Mouse (Mus musculus): ENCODE measurements around the gene Clybl.
A peak's percentile ranks its signal among the peaks of the same experiment; 100 is the strongest.

Gene Clybl

DNA sequence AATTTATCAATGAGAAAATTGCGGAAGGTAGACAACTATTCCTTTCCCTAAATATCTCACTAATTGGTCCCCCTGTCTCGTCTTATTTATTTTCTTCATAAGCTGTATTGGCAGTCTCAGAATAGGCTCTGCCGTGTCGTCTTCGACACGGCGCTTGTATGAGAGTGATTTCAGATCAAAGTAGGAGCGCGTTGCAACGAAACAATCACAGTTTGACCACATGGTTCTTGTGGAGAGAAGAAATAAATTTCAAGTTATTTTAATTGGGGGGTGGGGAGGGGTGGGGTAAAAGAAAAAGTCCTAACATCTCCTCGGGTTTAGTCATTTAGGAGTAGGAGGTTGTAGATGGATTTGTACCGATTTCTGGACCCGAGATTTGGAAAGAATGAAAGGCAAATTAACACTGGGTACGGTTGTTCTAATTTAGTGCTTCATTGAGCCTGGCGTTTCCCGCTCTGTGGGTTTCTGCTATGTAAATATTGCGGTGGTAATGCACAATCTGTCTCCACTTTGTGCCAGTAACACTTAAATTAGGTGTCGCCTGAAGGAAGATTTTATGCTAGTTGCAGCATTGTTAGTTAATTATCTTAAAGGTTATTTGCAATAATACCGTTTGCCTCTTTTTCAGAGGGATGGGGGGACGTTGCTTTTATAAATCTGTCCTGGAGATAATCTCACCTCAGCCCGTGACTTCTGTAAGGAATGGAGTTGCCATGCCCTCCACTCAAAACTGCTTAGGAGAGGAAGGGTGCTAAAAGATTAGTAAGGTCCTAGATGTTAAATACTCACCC lies 203.1 kb downstream of the Clybl start:
- DNase-seq (ENCODE audit: inconsistent ontology term): peak; percentile 51

DNA sequence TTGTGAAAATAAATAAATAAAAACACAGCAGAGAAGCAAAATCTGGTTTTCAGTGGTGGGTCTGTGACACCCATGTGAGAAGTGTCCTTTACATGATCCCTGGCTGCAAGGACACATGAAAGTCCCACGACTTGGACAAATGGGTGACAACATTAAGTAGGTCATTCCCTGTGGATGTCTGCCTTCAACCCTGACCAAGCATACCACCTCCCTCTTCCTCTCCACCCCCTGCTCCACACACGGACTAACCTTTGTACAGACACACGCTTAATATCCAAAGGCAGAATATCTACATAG lies 203.7 kb downstream of the Clybl start:
- DNase-seq (ENCODE audit: inconsistent ontology term): no peak

DNA sequence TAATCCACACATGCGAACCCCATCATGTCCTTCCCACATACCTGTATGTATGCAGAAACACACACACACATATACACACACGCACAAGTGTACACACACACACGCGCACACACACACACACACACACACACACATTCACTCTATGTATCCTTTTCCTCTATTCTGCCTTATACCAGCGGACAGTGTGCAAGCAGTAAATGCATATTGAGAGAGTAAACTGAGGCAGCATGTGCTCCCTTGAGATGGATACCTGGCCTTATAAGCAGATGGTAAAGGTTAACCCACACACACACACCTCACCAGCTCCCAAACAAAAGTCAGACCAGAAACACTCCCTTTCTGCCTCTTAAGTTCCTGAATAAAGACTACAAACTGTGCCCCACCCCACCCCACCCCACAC lies 204.3 kb downstream of the Clybl start:
- no peak for DNase-seq (ENCODE audit: inconsistent ontology term)

DNA sequence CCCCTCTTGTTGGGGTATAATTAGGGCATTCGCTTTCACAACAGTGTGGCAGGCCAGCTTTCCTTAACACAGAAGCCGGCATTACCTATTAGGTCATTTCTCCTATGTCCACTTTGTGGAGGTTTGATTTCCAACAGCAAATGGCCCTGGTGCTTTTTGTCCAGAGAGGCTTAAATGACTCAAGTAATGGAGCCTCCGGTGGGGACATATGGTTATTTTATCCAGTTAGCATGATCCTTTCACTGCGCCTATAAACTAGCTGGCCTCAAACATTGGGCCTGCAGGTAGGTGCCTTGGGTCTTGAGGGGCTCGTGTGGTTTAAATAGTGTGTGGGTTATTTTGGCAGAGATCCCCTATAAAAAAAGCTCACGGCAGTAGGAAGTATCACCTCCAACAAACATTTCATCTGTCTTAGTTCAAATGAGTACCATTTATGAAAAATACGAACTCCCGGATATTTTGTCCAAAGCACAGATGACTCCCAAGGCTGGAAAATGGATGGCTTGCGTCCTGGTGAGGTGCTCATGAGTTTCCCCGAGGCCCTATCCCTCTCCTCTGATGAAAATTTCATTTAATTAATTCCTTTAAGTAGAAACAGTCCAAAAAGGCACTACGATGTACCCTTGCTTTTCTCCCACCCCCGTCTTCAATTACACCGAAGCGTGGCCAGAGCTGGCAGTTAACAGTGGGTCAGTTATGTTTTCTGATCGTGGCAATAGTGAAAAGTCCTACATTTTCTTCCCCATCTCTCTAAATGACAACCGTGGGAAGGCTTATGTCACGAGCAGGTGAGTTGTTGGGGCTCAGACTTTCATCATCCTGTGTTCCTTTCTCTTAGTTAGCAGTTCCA lies 205.0 kb downstream of the Clybl start:
- DNase-seq (ENCODE audit: inconsistent ontology term): no peak

DNA sequence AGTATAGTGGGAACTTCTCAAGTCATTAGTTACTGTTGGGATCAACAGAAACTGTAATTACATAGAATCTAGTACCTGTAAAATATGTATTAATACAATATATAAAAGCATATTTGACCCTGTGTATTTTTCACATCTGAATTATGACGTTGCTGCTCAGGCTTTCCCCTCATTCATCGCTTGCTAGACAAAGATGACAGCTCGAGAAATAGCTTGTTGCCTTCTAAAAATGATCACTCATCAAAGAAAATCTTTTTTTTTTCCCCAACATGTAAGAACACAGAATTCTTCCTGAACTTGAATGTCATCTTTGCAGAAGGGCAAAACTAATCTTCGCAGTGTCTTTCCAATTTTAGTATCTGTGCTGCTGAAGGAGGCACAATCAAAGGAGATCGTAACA lies 206.3 kb downstream of the Clybl start:
- DNase-seq (ENCODE audit: inconsistent ontology term): no peak

DNA sequence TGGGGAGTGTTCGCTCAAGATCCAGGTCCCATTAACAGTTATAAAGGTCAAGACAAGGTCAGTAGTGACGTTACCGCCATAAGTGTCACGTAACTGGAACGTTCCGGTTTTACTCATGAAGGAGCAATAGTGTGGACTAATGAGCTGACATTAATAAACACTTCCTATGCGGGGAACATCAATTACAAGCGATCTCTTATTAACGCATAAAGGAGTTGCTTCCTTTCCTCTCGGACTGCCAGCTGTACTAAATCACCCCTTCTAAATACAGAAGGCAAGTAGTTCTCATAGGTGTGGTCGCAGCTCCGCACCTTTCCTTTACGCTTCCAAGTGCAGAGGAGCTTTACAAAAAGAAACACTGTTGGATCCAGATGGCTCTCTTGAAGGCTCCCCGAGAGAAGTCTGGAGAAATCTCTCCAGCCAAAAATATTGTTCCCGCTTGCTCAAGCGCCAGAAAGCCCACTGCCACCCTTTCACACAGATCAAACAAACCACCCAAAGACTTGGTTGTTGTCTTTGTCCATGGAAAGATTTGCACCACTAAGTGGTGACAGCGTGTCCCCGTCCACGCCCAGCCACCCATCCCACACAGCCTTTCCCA lies 207.0 kb downstream of the Clybl start:
- DNase-seq (ENCODE audit: inconsistent ontology term): no peak

DNA sequence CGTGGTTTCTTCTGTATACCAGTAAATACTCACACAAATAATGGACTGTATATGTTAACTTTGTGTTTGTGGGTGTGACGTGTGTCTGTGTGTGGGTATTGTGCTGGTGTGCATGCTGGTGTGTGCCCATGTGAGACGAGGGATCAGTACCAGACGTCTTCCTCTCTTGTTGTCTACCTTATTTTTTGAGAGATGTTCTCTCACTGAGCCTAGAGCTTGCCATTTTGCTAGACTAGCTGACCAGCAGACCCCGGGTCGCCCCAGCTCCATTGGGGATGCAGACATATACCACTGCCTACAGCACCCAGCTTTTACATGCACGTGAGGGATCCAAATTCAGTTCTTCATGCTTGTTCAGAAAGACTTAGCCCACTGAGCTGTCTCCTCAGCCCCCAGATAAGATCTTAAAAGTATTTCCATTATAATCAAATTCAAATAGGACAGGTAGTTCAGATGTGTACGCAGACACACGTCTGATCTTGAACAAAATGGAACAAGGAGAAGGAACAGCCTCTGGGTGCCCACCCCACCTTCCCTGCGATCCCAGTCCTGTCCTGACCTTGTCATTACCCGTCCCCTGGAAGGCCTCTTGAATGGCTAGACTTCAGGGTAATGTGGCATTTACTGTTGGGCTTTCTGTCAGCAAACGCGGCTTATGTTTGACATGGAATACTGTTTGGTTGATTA lies 208.3 kb downstream of the Clybl start:
- DNase-seq (ENCODE audit: inconsistent ontology term): no peak

DNA sequence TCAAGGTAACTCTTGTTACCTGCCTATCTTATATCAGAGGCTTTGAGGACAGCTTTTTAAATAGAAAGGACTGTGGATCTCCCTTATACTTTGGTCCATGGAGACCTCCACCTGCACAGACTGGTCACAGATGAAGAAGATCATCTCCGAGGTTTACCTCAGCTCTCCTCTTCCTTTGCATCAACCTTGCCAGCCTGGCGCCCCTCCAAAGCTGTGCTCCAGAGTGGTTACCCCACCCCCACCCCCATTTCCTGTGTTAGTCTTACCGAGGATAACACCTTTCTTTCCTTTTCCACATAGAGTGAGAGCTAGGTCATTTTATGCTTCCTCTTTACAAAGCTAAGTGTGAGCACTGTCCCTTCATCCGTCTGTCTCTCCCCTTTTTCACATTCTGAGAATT lies 209.4 kb downstream of the Clybl start:
- DNase-seq (ENCODE audit: inconsistent ontology term): no peak

DNA sequence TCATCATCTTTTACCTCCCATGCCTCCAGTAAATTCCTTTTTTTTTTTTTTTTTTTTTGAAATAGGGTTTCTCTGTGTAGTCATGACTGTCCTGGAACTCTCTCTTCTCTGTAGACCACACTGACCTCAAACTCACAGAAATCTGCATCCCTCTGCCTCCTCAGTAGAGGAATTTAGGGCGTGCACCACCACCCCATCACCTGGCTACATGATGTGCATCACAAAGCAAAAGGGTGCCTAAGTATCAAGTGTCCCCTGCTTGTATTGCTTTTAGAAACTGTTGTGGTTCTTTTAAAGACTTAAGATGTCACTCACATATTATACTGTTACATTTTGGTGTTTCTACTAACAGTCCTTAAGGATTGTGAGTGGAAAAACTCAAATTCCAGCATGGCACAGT lies 211.6 kb downstream of the Clybl start:
- DNase-seq (ENCODE audit: inconsistent ontology term): no peak

DNA sequence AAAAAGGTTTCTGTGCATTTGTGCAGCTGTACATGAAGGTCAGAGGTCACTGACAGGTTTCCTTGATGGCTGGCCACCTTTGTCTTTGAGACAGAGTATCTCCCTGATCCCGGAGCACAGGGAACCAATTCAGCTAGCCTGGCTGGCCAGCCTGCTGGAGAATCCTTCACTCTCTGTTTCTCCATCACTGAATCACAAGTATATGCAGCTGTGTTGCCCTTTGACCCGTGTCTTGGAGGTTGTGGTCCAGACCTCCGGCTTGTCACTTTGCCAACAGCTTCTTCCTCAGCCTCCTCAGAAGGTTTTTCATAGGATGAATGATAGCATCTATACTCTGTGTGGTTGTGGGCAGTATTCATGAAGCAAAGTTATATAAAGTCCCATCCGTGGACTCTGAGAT lies 217.2 kb downstream of the Clybl start:
- DNase-seq (ENCODE audit: inconsistent ontology term): no peak

DNA sequence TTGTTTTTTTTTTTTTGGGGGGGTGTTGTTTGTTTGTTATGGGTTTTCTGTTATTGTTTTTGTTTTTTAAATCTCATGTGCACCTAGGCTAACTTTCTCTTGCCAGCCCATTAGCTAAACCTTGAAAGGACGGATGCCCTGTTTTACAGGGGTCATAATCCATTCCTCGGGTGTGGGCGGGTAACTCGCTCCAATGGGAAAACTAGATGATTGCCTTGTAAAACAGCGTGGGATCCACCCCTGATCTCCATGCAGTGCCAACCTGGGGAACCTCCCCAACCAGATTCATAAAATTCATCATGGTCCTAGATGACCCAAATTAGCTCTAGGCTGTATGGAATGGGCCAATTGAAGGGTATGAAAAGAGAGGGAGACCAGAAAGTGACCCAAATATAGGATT lies 218.4 kb downstream of the Clybl start:
- DNase-seq (ENCODE audit: inconsistent ontology term): no peak

DNA sequence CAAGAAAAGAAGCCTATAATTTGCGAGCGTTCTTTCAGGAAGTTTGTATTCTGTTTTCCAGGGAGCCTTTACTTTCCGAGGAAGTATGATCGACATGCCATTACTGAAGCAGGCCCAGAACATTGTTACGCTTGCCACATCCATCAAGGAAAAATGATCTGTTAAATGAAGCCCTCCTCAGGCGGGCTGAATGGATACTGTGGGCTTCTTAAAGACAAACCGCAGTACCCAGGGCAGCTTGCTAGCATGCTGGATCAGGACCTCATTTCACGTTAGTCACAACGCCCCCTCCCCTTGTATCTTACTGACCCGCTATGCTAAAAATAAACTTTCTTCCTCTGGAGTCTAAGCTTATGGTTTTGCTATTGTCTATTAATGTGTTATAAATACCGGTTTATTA lies 220.4 kb downstream of the Clybl start:
- no peak for DNase-seq (ENCODE audit: inconsistent ontology term)

DNA sequence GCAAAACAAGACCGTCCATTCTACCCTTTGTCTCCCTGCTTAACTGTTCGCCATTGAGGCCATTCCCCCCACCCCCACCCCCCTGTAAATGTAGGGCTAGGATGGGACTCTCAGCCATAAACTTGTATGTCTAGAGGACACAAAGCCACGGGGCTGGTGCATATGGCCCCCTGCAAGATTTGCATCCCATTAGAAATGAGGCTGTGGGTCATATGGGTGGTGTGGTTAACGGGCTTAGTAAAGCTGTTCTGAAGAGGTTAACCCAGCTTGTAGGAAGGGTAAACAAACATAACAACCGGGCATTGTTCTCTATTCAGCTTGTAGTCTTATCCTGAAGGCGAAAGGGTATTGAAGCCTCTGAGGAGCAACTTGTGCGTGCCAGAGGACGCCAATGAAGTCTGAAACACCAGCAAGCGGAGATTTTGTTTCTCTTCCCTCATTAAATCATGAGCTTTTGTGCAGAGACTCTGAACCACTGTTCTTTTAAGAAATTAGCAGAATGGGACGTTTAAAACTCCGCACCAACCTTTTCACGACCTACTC lies 221.3 kb downstream of the Clybl start:
- no peak for DNase-seq (ENCODE audit: inconsistent ontology term)

DNA sequence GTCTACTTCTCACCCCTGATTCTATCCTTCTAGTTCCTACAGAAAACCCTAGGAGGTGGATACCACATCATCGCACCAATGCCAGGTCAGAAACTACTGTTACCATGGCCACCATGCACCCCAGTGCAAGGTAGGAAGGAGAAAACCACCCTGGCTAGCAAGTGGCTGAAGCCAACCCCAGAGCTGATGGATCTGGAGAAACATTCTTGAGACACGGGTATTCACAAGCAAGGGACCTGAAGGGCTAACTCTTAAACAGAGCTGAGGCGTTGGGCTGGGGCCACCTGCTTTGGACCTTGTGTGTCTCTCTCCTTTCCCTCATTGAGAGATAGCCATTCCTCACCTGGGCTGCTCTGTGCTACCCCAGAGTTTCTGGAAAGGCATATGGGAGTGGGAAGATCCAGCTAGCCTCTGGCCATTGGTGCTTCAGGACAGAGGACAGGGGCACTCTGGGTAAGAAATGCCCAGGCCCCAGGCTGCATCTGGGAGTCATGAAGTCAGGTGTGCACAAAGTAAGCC lies 222.0 kb downstream of the Clybl start:
- no peak for DNase-seq (ENCODE audit: inconsistent ontology term)

DNA sequence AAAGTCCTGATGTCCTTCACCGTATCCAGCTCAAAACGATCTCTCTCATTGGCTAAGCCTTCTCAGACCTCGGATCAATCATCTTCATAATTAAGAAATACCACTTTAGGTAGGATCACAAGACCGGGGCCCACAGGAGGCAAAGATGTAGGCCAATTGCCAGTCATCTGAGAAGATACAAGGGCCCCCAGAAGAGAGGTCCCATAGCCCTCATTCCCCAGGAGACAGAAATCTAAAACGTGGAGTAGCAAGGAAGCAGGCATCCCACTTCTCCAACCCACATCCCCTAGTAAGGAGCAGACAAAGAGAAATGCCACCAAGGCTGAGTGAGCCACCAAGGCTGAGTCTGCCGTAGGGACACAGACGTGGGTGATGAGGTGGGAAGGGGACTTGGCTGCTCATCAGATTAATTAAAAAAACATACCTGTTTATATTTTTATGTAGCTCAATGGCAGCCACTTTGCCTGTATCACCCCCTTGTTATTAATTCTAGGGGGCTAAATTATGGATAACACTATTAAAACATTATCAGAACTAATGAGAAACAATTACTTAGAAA lies 223.2 kb downstream of the Clybl start:
- no peak for DNase-seq (ENCODE audit: inconsistent ontology term)

DNA sequence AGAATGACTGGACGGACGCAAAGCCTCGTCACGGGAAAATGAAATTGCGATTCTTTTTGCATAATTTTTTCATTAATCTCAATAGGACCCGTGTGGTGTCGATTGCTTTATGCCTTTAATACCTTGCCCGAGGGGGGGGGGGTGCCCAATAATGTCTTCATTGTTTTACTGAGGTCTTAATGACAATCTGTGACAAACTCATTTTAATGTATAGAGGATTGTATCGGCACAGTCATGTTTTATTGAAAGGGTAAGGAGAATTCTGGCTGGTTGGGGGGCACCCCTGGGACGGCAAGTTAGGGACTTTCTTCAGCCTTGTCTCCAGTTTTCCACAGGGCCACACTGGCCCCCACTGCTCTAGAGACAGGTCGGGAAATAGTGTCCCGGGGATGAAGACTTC lies 223.7 kb downstream of the Clybl start:
- no peak for DNase-seq (ENCODE audit: inconsistent ontology term)

DNA sequence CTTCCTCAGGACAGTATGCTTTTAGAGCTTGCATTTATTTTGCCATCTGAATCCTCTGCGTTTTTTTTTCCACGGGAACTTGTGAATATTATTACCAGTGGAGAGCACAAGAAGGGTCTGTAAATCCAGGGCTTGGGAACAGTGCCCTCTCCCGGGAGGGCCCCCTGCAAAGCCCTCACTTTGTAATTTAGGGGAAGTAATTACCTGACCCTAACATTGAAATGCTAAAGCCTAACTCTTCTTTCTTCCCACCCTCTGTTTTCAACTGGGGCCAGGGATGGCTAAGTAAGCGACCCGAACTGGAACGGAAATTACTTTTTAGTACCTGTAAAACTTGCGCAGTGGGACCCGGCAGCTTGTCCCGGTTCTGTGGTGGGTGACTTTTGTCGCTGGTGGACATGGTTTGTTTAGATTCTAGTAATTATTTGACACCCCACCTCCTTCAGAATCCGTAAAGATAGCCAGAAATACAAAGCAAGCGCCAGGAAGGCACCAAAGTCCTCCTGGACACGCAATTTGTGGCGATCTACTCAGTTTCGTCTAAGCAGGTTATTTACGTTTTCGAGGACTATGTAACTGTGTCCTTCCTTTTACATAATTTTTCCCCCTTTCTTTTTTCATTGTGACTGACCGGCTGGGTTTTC lies 224.5 kb downstream of the Clybl start:
- no peak for DNase-seq (ENCODE audit: inconsistent ontology term)

DNA sequence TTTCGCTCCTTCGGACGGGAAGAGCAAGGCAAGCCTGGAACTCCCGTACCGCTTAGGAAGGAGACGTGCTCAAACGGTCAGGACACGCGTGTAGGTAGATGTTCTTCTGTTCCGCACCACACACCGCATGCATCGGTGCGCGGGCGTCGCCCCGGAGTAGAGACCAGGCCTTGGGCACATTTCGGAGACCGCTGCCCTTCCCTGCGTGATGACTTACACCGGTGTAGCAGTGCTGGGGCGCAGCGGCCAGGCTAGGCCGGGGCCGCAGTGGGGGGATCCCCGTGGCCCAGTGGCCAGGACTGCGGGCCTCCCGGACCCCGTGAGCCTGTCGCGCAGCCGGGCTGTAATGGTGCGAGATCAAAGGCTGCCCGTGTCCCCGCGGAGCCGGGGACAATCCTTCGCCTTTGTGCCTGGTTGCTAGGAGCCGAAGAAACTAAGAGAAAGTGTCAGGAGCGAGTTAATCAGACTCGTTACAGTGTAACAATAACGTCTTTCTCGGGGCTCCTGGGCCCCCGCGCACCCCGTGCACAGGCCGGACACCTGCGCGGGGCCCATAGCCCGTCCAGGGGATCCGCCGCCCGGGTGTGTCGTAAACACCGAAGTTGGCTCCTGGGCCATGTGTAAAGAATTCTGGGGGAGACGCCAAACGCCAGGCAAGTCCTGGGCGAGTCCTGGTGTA lies 225.2 kb downstream of the Clybl start:
- peak; percentile 39 for DNase-seq (ENCODE audit: inconsistent ontology term)

DNA sequence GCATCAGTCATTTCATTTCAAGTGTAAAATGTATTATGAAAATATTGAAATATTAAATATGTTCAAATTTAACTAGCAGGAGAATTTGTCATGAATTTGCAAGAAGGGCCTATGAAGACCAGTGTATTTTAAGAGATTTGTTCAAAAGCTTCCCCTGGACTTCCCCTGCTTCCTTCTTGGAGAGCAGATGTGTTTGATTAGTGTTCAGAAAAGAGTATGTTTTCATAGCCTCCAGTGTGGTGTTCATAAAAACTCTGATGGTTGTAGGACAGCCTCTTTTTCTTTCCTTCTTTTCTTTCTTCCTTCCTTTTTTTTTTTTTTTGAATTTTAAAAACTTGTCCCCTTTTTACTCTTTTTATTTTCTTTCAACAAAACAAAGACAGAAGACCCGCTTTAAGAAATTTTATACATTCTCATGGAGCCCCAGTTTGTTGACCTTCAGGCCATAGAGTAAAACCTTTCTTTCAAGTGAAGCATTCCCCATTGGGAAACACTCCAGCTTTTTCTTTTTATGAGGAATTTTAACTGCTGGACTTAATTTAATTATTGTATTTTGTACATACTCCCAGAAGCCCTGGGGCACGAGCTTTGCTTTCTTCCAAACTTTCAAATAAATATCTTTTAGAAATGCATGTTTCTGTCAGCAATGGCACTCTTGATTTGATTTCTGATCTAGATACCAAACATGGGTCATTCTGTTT lies 231.5 kb downstream of the Clybl start:
- DNase-seq (ENCODE audit: inconsistent ontology term): no peak

DNA sequence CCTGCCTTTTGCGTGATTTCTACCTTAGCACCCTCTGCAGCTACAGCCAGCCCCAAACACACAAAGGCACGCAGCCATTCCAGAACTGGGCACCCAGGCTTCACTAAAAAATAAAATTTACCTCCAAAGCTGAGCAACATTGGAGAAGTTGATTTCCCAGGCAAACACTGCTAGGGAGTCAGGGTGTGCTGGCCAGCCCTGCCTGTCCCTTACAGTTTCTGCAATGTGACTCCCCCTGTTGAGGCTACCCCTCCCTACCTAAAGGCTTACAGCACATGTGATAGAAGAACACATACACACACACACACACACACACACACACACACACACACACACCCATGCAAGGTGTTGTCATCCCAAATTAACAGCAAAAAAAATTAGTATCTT lies 232.0 kb downstream of the Clybl start:
- DNase-seq (ENCODE audit: inconsistent ontology term): no peak

All from Muller cell, postnatal 12 days (primary cell).